Mouse (Mus musculus) liver, postnatal 0 days (tissue): ENCODE data around the gene Pcnx3.

ENCODE experiments used
- CTCF ChIP-seq: sonication (generic); IDR thresholded peaks from 2 replicates; pipeline ENCODE4 v1.5.1; 2016; ENCODE audit warnings: antibody characterized with exemption, low read depth
- EP300 ChIP-seq: IDR thresholded peaks from 2 replicates; pipeline ENCODE4 v1.6.1; 2016; ENCODE audit warnings: antibody characterized with exemption, low read depth, mild to moderate bottlenecking

DNA sequence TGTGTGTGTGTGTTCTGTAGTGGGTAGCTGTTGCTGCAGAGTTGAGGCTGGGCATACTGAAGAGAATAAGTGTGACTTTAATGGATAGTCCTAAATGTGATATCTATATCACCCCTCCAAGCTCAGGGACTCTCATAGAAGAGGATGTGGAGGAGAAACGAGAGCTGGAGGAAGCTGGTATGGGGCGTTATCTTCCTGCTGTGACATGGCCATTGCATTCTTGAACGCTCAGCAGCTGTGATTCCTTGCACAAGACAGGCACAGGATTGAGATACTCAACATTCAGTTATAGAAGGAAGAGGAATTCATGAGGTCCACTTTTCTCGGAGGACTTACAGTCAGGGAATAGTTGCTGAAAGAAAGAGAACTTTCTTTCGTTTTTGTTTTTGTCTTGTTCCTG, 66.8 kb downstream of the Pcnx3 start:
- no peak for TF ChIP-seq EP300
- TF ChIP-seq CTCF, result no peak
